Mouse (Mus musculus) myocyte (in vitro differentiated cells): ENCODE results near the gene Pycr1. TPM values are rescaled to one million over a fixed set of nuclear protein-coding genes. Genes with fewer than 3 reads are reported as not detected.
"Not testable (repeated sequence)": the region's sequence is repeated elsewhere in the genome, so short reads cannot be mapped to it uniquely, and the experiment has no call there.

Source experiments
- H3K27me3 ChIP-seq: one replicate; pipeline ENCODE4 v1.6.1; 2011; ENCODE audit not compliant: control insufficient read depth, insufficient read depth, insufficient read length
- H3K36me3 ChIP-seq: one replicate; pipeline ENCODE4 v1.6.1; 2011; ENCODE audit not compliant: control insufficient read depth, insufficient read depth
- H3K4me2 ChIP-seq: one replicate; pipeline ENCODE4 v1.6.1; 2011; ENCODE audit warnings: low read depth, control low read depth
- H3K4me3 ChIP-seq: one replicate; pipeline ENCODE4 v1.5.1; 2011; ENCODE audit warnings: mild to moderate bottlenecking, control low read depth, moderate library complexity
- H3K79me2 ChIP-seq: one replicate; pipeline ENCODE4 v1.6.1; 2011; ENCODE audit not compliant: control insufficient read depth, insufficient read depth
- H3ac ChIP-seq: one replicate; pipeline ENCODE4 v1.6.1; 2011; ENCODE audit not compliant: control insufficient read depth, insufficient read length
- CEBPB ChIP-seq: IDR thresholded peaks from 2 replicates; pipeline ENCODE4 v1.6.1; 2011; ENCODE audit warnings: mild to moderate bottlenecking, moderate library complexity; ENCODE audit not compliant: poor library complexity, insufficient read depth, severe bottlenecking
- E2F4 ChIP-seq: IDR thresholded peaks from one replicate; pipeline ENCODE4 v1.6.1; 2011; ENCODE audit warnings: mild to moderate bottlenecking, control low read depth, moderate library complexity; ENCODE audit not compliant: insufficient read depth
- MAX ChIP-seq: IDR thresholded peaks from one replicate; pipeline ENCODE4 v1.6.1; 2011; ENCODE audit warnings: low read depth, mild to moderate bottlenecking, control low read depth
- MYOD1 ChIP-seq, 3 experiments: IDR thresholded peaks; one replicate each; pipeline ENCODE4 v1.6.1; 2011; ENCODE audit warnings: control low read depth in 2 of 3, low read depth in 2 of 3, mild to moderate bottlenecking in 2 of 3, moderate library complexity in 1 of 3; ENCODE audit not compliant: insufficient read length in 2 of 3, control insufficient read depth in 1 of 3
- MYOG ChIP-seq, 3 experiments: IDR thresholded peaks; one replicate each; pipeline ENCODE4 v1.6.1; 2011; ENCODE audit warnings: control low read depth in 2 of 3, low read depth in 2 of 3, mild to moderate bottlenecking in 2 of 3; ENCODE audit not compliant: insufficient read length in 2 of 3, control insufficient read depth in 1 of 3, insufficient read depth in 1 of 3
- POLR2A ChIP-seq: IDR thresholded peaks from one replicate; pipeline ENCODE4 v1.6.1; 2011; ENCODE audit warnings: low read depth, mild to moderate bottlenecking, control low read depth, moderate library complexity; ENCODE audit not compliant: insufficient read length
- POLR2AphosphoS2 ChIP-seq: IDR thresholded peaks from one replicate; pipeline ENCODE4 v1.6.1; 2011; ENCODE audit warnings: low read depth, control low read depth; ENCODE audit not compliant: insufficient read length
- REST ChIP-seq: IDR thresholded peaks from one replicate; pipeline ENCODE4 v1.6.1; 2011; ENCODE audit warnings: mild to moderate bottlenecking, control low read depth, moderate library complexity; ENCODE audit not compliant: insufficient read depth, insufficient read length
- SRF ChIP-seq: IDR thresholded peaks from one replicate; pipeline ENCODE4 v1.6.1; 2011; ENCODE audit warnings: low read depth; ENCODE audit not compliant: control insufficient read depth, insufficient read length
- TCF12 ChIP-seq: IDR thresholded peaks from one replicate; pipeline ENCODE4 v1.6.1; 2011; ENCODE audit warnings: mild to moderate bottlenecking, control low read depth; ENCODE audit not compliant: poor library complexity, insufficient read depth, severe bottlenecking
- TCF3 ChIP-seq: IDR thresholded peaks from one replicate; pipeline ENCODE4 v1.6.1; 2011; ENCODE audit warnings: low read depth, control low read depth; ENCODE audit not compliant: insufficient read length
- USF1 ChIP-seq: IDR thresholded peaks from one replicate; pipeline ENCODE4 v1.6.1; 2011; ENCODE audit warnings: low read depth, mild to moderate bottlenecking, control low read depth, moderate library complexity
- polyA plus RNA-seq: library from polyadenylated mRNA; unstranded; fragments of >200 nt; fragmentation: generic; extraction: Trizol; gene quantifications from one replicate; pipeline ENCODE4 v1.2.1, GENCODE M21; 2012; ENCODE audit warnings: missing spikeins

Gene Pycr1
- polyA plus RNA-seq, 1 experiment, result 56.9 TPM

DNA sequence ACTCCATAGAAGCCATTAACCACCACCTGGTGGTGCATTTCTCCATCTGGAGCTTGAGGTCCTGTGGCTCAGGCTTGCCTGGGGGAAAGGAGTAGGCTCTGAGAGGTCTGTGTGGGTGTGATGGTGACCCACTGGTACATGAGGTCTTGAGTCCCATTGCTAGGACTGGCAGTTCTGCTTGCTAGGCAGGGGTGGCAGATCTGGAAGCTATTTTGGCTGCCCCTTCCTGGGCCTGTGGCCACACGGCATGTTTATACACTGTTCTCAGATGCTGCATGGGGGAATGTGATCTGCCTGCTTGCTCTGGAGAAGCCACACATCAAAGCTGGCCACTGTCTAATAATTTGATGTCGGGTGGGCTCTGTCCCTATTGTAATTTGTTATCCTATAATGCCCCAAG is 40.5 kb upstream of the Pycr1 start:
- Histone ChIP-seq H3K4me3 (no peak overlapping the region), H3ac (no peak overlapping the region), H3K27me3 (no peaks in the 10 kb centered on the region), H3K4me2 (no peak overlapping the region), H3K79me2 (no peaks in the 10 kb centered on the region), H3K36me3 (peaks cover 15% of the 10 kb centered on the region)
- no peak for TF ChIP-seq CEBPB
- no peak for TF ChIP-seq MYOD1 (IDR thresholded peaks at IDR 0.05; ENCODE audit: control insufficient read depth in 1 of 3, insufficient read length in 2 of 3, low read depth in 2 of 3)
- TF ChIP-seq MYOG (IDR thresholded peaks at IDR 0.05; ENCODE audit: control insufficient read depth in 1 of 3, insufficient read depth in 1 of 3, insufficient read length in 2 of 3, low read depth in 2 of 3), result no peak
- no peak for TF ChIP-seq MAX
- no peak for TF ChIP-seq SRF
- no peak for TF ChIP-seq REST
- TF ChIP-seq TCF3, result no peak
- no peak for TF ChIP-seq POLR2A
- no peak for TF ChIP-seq USF1
- TF ChIP-seq TCF12, result no peak
- no peak for TF ChIP-seq POLR2AphosphoS2
- no peak for TF ChIP-seq E2F4

DNA sequence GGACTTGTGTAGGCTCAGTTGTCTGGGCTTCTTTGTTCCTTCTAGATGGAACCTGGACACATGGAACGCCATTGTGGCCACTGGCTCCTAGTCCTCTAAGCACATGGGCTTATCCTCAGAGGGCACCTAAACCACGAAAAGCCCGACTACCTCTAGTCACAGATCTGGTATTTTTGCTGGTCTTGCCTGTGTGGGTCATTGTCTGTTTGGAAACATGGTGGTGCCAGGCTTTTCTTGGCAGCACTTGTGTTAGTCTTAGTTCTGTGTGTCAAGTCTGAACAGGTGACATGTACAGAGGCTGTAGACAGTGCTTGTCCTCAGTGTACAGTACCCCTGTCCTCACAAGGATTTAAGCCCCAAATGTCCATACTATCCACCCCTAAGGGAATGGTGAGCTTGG is 40.0 kb upstream of the Pycr1 start:
- TF ChIP-seq MYOD1 (IDR thresholded peaks at IDR 0.05; ENCODE audit: control insufficient read depth in 1 of 3, insufficient read length in 2 of 3, low read depth in 2 of 3) (peak in 1 of 3 experiments; percentile 30), MAX (no peak), POLR2A (no peak), SRF (no peak)
- Histone ChIP-seq H3K36me3 (peaks cover 14% of the 10 kb centered on the region), H3K79me2 (no peaks in the 10 kb centered on the region), H3K4me2 (peak overlapping the region; percentile 56), H3ac (no peak overlapping the region), H3K27me3 (no peaks in the 10 kb centered on the region), H3K4me3 (no peak overlapping the region)

DNA sequence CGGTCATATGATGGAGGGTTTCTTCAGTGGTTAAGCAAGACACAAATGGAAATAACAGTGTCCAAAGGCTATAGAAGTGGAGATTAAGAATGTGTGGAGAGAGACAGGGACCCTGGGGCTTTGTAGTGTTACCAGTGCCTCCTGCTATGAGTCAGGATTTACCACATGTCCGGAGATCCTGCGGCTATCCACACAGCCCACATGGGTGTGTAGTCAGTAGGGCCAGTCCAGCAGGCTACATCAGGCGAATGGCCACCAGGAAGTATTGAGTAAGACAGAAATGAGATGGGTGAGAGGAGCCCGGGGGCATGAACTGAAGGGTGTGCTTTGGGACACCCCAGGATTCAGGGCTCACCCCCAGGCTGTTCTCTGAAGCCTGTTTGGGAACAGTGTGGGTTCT is 39.1 kb upstream of the Pycr1 start:
- peak overlapping the region; percentile 56 for H3K4me2 ChIP-seq
- peaks cover 7% of the 10 kb centered on the region for H3K36me3 ChIP-seq
- TF ChIP-seq POLR2A, result no peak
- no peak for TF ChIP-seq MAX
- peak; percentile 23 for TF ChIP-seq USF1
- no peak for TF ChIP-seq SRF
- TF ChIP-seq MYOD1 (IDR thresholded peaks at IDR 0.05; ENCODE audit: control insufficient read depth in 1 of 3, insufficient read length in 2 of 3, low read depth in 2 of 3), result peak in 1 of 3 experiments; percentile 56
- TF ChIP-seq TCF3, result no peak
- TF ChIP-seq POLR2AphosphoS2, result no peak
- TF ChIP-seq REST, result no peak
- peak in 1 of 3 experiments; percentile 56 for TF ChIP-seq MYOG (IDR thresholded peaks at IDR 0.05; ENCODE audit: control insufficient read depth in 1 of 3, insufficient read depth in 1 of 3, insufficient read length in 2 of 3, low read depth in 2 of 3)
- no peak for TF ChIP-seq TCF12
- TF ChIP-seq E2F4, result no peak
- TF ChIP-seq CEBPB, result peak; percentile 66
- H3K27me3 ChIP-seq, result no peaks in the 10 kb centered on the region
- no peak overlapping the region for H3K4me3 ChIP-seq
- H3ac ChIP-seq, result no peak overlapping the region
- H3K79me2 ChIP-seq, result no peaks in the 10 kb centered on the region

DNA sequence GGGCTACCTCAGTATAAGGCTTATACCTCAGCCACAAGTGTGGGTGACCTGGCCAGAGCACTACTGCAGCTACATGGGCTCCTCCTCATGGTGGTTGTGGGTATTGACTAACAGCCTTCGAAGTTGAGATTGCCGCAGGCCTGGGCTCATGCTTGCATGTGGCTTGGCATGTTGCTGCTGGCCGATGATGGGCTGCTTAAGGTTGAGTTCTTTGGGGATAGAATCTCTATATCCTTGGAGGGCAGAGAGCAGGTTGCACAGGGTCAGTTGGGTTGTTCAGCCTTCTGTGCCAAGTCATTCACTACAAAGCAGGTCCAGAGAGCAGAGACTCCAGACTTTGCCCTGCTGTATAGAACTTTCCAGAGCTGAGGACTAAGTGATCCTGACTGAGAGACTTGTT is 36.3 kb upstream of the Pycr1 start:
- TF ChIP-seq E2F4 (no peak), MAX (no peak), TCF12 (no peak), POLR2A (no peak), USF1 (no peak), REST (no peak), TCF3 (no peak), MYOG (IDR thresholded peaks at IDR 0.05; ENCODE audit: control insufficient read depth in 1 of 3, insufficient read depth in 1 of 3, insufficient read length in 2 of 3, low read depth in 2 of 3) (no peak), CEBPB (no peak), MYOD1 (IDR thresholded peaks at IDR 0.05; ENCODE audit: control insufficient read depth in 1 of 3, insufficient read length in 2 of 3, low read depth in 2 of 3) (no peak), POLR2AphosphoS2 (no peak), SRF (no peak)
- no peak overlapping the region for H3K4me3 ChIP-seq
- H3K79me2 ChIP-seq, result no peaks in the 10 kb centered on the region
- peaks cover 7% of the 10 kb centered on the region for H3K36me3 ChIP-seq
- H3ac ChIP-seq, result no peak overlapping the region
- H3K27me3 ChIP-seq, result no peaks in the 10 kb centered on the region
- no peak overlapping the region for H3K4me2 ChIP-seq

- Histone ChIP-seq H3ac (no peak overlapping the region), H3K36me3 (peaks cover 7% of the 10 kb centered on the region), H3K4me3 (no peak overlapping the region), H3K79me2 (no peaks in the 10 kb centered on the region), H3K27me3 (no peaks in the 10 kb centered on the region), H3K4me2 (no peak overlapping the region)
- TF ChIP-seq TCF12, result no peak
- TF ChIP-seq REST, result no peak
- no peak for TF ChIP-seq MAX
- no peak for TF ChIP-seq USF1
- TF ChIP-seq MYOG (IDR thresholded peaks at IDR 0.05; ENCODE audit: control insufficient read depth in 1 of 3, insufficient read depth in 1 of 3, insufficient read length in 2 of 3, low read depth in 2 of 3), result no peak
- no peak for TF ChIP-seq TCF3
- TF ChIP-seq MYOD1 (IDR thresholded peaks at IDR 0.05; ENCODE audit: control insufficient read depth in 1 of 3, insufficient read length in 2 of 3, low read depth in 2 of 3), result no peak
- TF ChIP-seq SRF, result no peak
Measured at GRCm38 (mm10) chr11:120676951-120677350, 33.4 kb upstream of the Pycr1 start.

GRCm38 (mm10) chr11:120675875-120676274 is 32.3 kb upstream of the Pycr1 start:
- H3K36me3 ChIP-seq, H3ac ChIP-seq, H3K79me2 ChIP-seq, H3K4me2 ChIP-seq, H3K4me3 ChIP-seq, H3K27me3 ChIP-seq: not testable (repeated sequence)
